Mouse (Mus musculus): ENCODE measurements at regions not wholly inside any gene's neighbourhood (a gene's known extent, or its start where the extent isn't known, plus 50 kb on each side); places are given as distances from the start of the nearest gene placed in this dataset.

- Histone ChIP-seq H3K4me1 (replicated peaks; ENCODE audit: control insufficient read depth, insufficient read depth, low read length) (no peaks in the 10 kb centered on the region), H3K36me3 (ENCODE audit: control insufficient read depth, insufficient read depth, low read length) (no peaks in the 10 kb centered on the region), H3K27ac (ENCODE audit: control insufficient read depth, insufficient read depth, low read length) (no peak overlapping the region), H3K27me3 (ENCODE audit: control insufficient read depth, insufficient read depth, low read length) (no peaks in the 10 kb centered on the region), H3K4me3 (ENCODE audit: control insufficient read depth, insufficient read depth, low read length) (no peak overlapping the region)
- WGBS = 95% methylated on average over 3 of the region's 3 CpGs
- TF ChIP-seq POLR2A (IDR thresholded peaks at IDR 0.05; ENCODE audit: control insufficient read depth, extremely low read depth, insufficient read depth, low read length, poor library complexity) = no peak
- TF ChIP-seq CTCF (IDR thresholded peaks at IDR 0.05; ENCODE audit: borderline replicate concordance, control insufficient read depth, extremely low read depth, insufficient read depth, low read length, poor library complexity) = no peak
- no peak for DNase-seq
Measured at GRCm38 (mm10) chr1:142956686-142957085, 683.8 kb upstream of the B3galt2 start.

GRCm38 (mm10) chr1:142971475-142971874 lies 669.0 kb upstream of the B3galt2 start:
- Histone ChIP-seq H3K36me3 (ENCODE audit: control insufficient read depth, insufficient read depth, low read length) (no peaks in the 10 kb centered on the region), H3K27me3 (ENCODE audit: control insufficient read depth, insufficient read depth, low read length) (no peaks in the 10 kb centered on the region), H3K4me1 (replicated peaks; ENCODE audit: control insufficient read depth, insufficient read depth, low read length) (no peaks in the 10 kb centered on the region), H3K27ac (ENCODE audit: control insufficient read depth, insufficient read depth, low read length) (no peak overlapping the region), H3K4me3 (ENCODE audit: control insufficient read depth, insufficient read depth, low read length) (no peak overlapping the region)
- TF ChIP-seq CTCF (IDR thresholded peaks at IDR 0.05; ENCODE audit: borderline replicate concordance, control insufficient read depth, extremely low read depth, insufficient read depth, low read length, poor library complexity) = no peak
- TF ChIP-seq POLR2A (IDR thresholded peaks at IDR 0.05; ENCODE audit: control insufficient read depth, extremely low read depth, insufficient read depth, low read length, poor library complexity) = no peak
- no peak for DNase-seq

GRCm38 (mm10) chr1:142973387-142973786 lies 667.1 kb upstream of the B3galt2 start:
- no peak overlapping the region for H3K4me3 ChIP-seq (ENCODE audit: control insufficient read depth, insufficient read depth, low read length)
- WGBS = 84% methylated on average over 2 of the region's 2 CpGs
- no peak for TF ChIP-seq CTCF (IDR thresholded peaks at IDR 0.05; ENCODE audit: borderline replicate concordance, control insufficient read depth, extremely low read depth, insufficient read depth, low read length, poor library complexity)
- TF ChIP-seq POLR2A (IDR thresholded peaks at IDR 0.05; ENCODE audit: control insufficient read depth, extremely low read depth, insufficient read depth, low read length, poor library complexity) = no peak
- no peaks in the 10 kb centered on the region for H3K27me3 ChIP-seq (ENCODE audit: control insufficient read depth, insufficient read depth, low read length)
- no peak overlapping the region for H3K27ac ChIP-seq (ENCODE audit: control insufficient read depth, insufficient read depth, low read length)
- no peaks in the 10 kb centered on the region for H3K36me3 ChIP-seq (ENCODE audit: control insufficient read depth, insufficient read depth, low read length)
- H3K4me1 ChIP-seq (replicated peaks; ENCODE audit: control insufficient read depth, insufficient read depth, low read length) = no peaks in the 10 kb centered on the region
- DNase-seq = no peak

GRCm38 (mm10) chr1:142982994-142983393 lies 657.5 kb upstream of the B3galt2 start:
- no peak overlapping the region for H3K27ac ChIP-seq (ENCODE audit: control insufficient read depth, insufficient read depth, low read length)
- 88% methylated on average over 5 of the region's 5 CpGs for whole genome bisulfite sequencing
- TF ChIP-seq CTCF (IDR thresholded peaks at IDR 0.05; ENCODE audit: borderline replicate concordance, control insufficient read depth, extremely low read depth, insufficient read depth, low read length, poor library complexity) (no peak), POLR2A (IDR thresholded peaks at IDR 0.05; ENCODE audit: control insufficient read depth, extremely low read depth, insufficient read depth, low read length, poor library complexity) (no peak)

GRCm38 (mm10) chr1:142983641-142984040 lies 656.8 kb upstream of the B3galt2 start:
- 96% methylated on average over 3 of the region's 3 CpGs for WGBS
- no peak for DNase-seq
- Histone ChIP-seq H3K36me3 (ENCODE audit: control insufficient read depth, insufficient read depth, low read length) (no peaks in the 10 kb centered on the region), H3K4me1 (replicated peaks; ENCODE audit: control insufficient read depth, insufficient read depth, low read length) (no peaks in the 10 kb centered on the region), H3K4me3 (ENCODE audit: control insufficient read depth, insufficient read depth, low read length) (no peak overlapping the region), H3K27me3 (ENCODE audit: control insufficient read depth, insufficient read depth, low read length) (no peaks in the 10 kb centered on the region), H3K27ac (ENCODE audit: control insufficient read depth, insufficient read depth, low read length) (no peak overlapping the region)
- TF ChIP-seq POLR2A (IDR thresholded peaks at IDR 0.05; ENCODE audit: control insufficient read depth, extremely low read depth, insufficient read depth, low read length, poor library complexity) = no peak
- TF ChIP-seq CTCF (IDR thresholded peaks at IDR 0.05; ENCODE audit: borderline replicate concordance, control insufficient read depth, extremely low read depth, insufficient read depth, low read length, poor library complexity) = no peak

More at GRCm38 (mm10) chr1:142982994-142983393, 657.5 kb upstream of the B3galt2 start:
- no peak for DNase-seq
- H3K27me3 ChIP-seq (ENCODE audit: control insufficient read depth, insufficient read depth, low read length) = no peaks in the 10 kb centered on the region
- H3K4me3 ChIP-seq (ENCODE audit: control insufficient read depth, insufficient read depth, low read length) = no peak overlapping the region
- no peaks in the 10 kb centered on the region for H3K4me1 ChIP-seq (replicated peaks; ENCODE audit: control insufficient read depth, insufficient read depth, low read length)
- no peaks in the 10 kb centered on the region for H3K36me3 ChIP-seq (ENCODE audit: control insufficient read depth, insufficient read depth, low read length)

- Histone ChIP-seq H3K27me3 (ENCODE audit: control insufficient read depth, insufficient read depth, low read length) (no peaks in the 10 kb centered on the region), H3K4me1 (replicated peaks; ENCODE audit: control insufficient read depth, insufficient read depth, low read length) (no peaks in the 10 kb centered on the region), H3K36me3 (ENCODE audit: control insufficient read depth, insufficient read depth, low read length) (no peaks in the 10 kb centered on the region), H3K4me3 (ENCODE audit: control insufficient read depth, insufficient read depth, low read length) (no peak overlapping the region), H3K27ac (ENCODE audit: control insufficient read depth, insufficient read depth, low read length) (no peak overlapping the region)
- TF ChIP-seq POLR2A (IDR thresholded peaks at IDR 0.05; ENCODE audit: control insufficient read depth, extremely low read depth, insufficient read depth, low read length, poor library complexity) (no peak), CTCF (IDR thresholded peaks at IDR 0.05; ENCODE audit: borderline replicate concordance, control insufficient read depth, extremely low read depth, insufficient read depth, low read length, poor library complexity) (no peak)
- DNase-seq = no peak
- 71% methylated on average over 1 of the region's 1 CpGs for WGBS
Measured at GRCm38 (mm10) chr1:142985516-142985915, 654.9 kb upstream of the B3galt2 start.

- Histone ChIP-seq H3K4me3 (ENCODE audit: control insufficient read depth, insufficient read depth, low read length) (no peak overlapping the region), H3K4me1 (replicated peaks; ENCODE audit: control insufficient read depth, insufficient read depth, low read length) (no peaks in the 10 kb centered on the region), H3K27me3 (ENCODE audit: control insufficient read depth, insufficient read depth, low read length) (no peaks in the 10 kb centered on the region), H3K36me3 (ENCODE audit: control insufficient read depth, insufficient read depth, low read length) (no peaks in the 10 kb centered on the region), H3K27ac (ENCODE audit: control insufficient read depth, insufficient read depth, low read length) (no peak overlapping the region)
- TF ChIP-seq CTCF (IDR thresholded peaks at IDR 0.05; ENCODE audit: borderline replicate concordance, control insufficient read depth, extremely low read depth, insufficient read depth, low read length, poor library complexity) = no peak
- no peak for TF ChIP-seq POLR2A (IDR thresholded peaks at IDR 0.05; ENCODE audit: control insufficient read depth, extremely low read depth, insufficient read depth, low read length, poor library complexity)
- DNase-seq = no peak
- 3% methylated on average over 1 of the region's 1 CpGs for WGBS
Measured at GRCm38 (mm10) chr1:143000216-143000615, 640.2 kb upstream of the B3galt2 start.
